Mouse (Mus musculus): ENCODE measurements around the gene Arhgef12. TPM values are rescaled to one million over a fixed set of nuclear protein-coding genes. Genes with fewer than 3 reads are reported as not detected.

The Arhgef12 gene
- total RNA-seq (2023) = 10 to 100 TPM; 11.2 to 15.3 TPM

DNA sequence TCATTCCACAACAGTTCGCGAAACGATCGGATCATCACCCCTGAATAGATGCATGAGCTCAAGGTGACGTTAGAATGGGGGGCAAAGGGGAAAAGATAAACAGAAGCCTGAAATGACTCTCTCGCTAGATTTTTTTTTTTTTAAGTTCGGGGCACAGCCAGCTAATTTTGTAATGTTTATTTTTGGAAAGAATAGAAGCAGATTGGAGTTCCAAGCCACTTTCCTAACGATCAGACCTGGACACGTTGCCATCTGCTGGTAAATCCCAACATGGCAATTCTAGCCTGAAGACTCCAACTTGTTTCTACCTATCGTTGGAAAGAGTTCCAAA lies at the start of gene Arhgef12:
TSS of gene Arhgef12 (minus strand) at position 53 of the 331 bp plus-strand sequence.

DNA sequence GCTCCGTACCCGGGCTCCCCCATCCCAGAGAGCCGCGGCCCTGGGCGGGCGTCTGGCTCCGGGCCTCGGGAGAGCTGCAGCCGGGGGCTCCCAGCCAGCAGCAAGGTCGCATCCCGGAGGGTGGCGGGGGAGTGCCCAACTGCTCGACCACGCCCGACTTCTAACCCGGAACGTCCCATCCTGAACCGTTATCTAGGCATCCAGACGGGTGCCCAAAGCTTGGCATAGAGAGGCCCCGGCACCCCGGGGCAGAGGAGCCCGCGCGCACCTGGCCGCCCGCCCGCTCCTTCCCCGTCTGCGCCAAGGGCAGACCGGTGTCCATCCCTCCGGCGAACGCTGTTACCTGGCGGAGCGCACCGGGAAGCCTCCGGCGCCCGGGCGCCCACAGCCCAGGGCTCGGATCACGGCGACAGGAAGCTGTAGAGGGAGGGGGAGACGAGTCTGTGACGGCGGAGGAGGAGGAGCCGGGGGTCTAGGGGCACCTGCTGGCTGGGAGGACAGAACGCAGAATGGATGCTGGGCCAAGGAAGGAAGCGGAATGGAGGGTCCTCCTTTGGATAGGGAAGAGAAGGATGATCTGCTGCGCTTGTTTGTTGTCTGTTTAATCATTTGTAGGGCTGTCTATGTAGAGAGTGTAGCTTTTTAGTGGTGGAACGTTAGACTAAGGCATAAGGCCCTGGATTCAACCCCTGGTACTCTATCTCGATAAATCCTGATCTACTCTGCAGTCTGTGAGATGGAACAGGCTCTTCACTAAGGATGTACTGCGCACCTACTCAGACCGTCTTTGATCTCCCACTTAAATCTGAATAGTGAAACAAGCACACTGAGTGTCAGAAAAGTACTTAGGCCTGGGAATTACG lies 9.3 kb upstream of the Arhgef12 start, which contains the start of gene Tmem136:
TSS of gene Tmem136 (minus strand) at position 437 of the 863 bp plus-strand sequence.

GRCm38 (mm10) chr9:42943781-42944535 lies 163.1 kb downstream of the Arhgef12 start, which contains the start of gene Grik4:
Gene Grik4, minus strand, starts transcription at chr9:42944493.

Other genes with a start within 250 kb of the Arhgef12 start
- gene Grik4, start 162.7 kb downstream of the Arhgef12 start, total RNA-seq (2023) = not detected
- gene Tmem136, start 9.3 kb upstream of the Arhgef12 start, total RNA-seq (2023) = not detected
- gene Pou2f3, start 103.1 kb upstream of the Arhgef12 start, total RNA-seq (2023) = not detected
- 1 to 10 TPM; 4.8 to 5.1 TPM for gene Oaf, start 132.7 kb upstream of the Arhgef12 start, total RNA-seq (2023)
- gene Trim29, start 203.6 kb upstream of the Arhgef12 start, total RNA-seq (2023) = under 1 TPM in 1 of 2 experiments, not detected in 1; 0.39 TPM